Mouse (Mus musculus) gastrocnemius, postnatal 4 days (tissue): Measurements from ENCODE around the gene Gigyf2. TPM values are rescaled to one million over a fixed set of nuclear protein-coding genes. Genes with fewer than 3 reads are reported as not detected.
A peak's percentile ranks its signal among the peaks of the same experiment; 100 is the strongest.

Source experiments
- DNase-seq, 2 experiments: peaks; one replicate each; pipeline ENCODE4 v3.0.0; 2021 to 2022; ENCODE audit warnings: low spot score in 2 of 2, mixed read lengths in 2 of 2
- long read RNA-seq, 2 experiments: library from polyadenylated mRNA; stranded (forward); transcript quantifications; one replicate each; pipeline ENCODE4 v2.0.0; 2021
- total RNA-seq, 2 experiments: library from RNA; stranded (reverse); gene quantifications; 2 replicates each; pipeline ENCODE4 v1.2.3; 2021

The Gigyf2 gene
- 10 to 100 TPM; 55.5 to 69.3 TPM for total RNA-seq
- long read RNA-seq, experiment 1, partial matches to known transcripts: 2 of 7 reads
- long read RNA-seq, experiment 1, other reads (novel, unspliced or antisense): 0 of 7 reads
- long read RNA-seq, experiment 2, full-length matches to known transcripts: 2 of 10 reads
- long read RNA-seq, experiment 2, partial matches to known transcripts: 2 of 10 reads
- long read RNA-seq, experiment 2, other reads (novel, unspliced or antisense): 6 of 10 reads

- DNase-seq: peak; percentile 96
Measured at GRCm38 (mm10) chr1:87326742-87327163, at the start of gene Gigyf2. Gigyf2 (plus strand) TSS chr1:87326998.

GRCm38 (mm10) chr1:87280281-87280680, 46.5 kb upstream of the Gigyf2 start:
- DNase-seq: no peak

GRCm38 (mm10) chr1:87281599-87282412, 45.0 kb upstream of the Gigyf2 start:
- no peak for DNase-seq

- no peak for DNase-seq
Measured at GRCm38 (mm10) chr1:87282413-87282788, 44.4 kb upstream of the Gigyf2 start.

GRCm38 (mm10) chr1:87283410-87283960, 43.3 kb upstream of the Gigyf2 start:
- DNase-seq: no peak

- DNase-seq: no peak
Measured at GRCm38 (mm10) chr1:87287105-87287504, 39.7 kb upstream of the Gigyf2 start.

GRCm38 (mm10) chr1:87291416-87291815, 35.4 kb upstream of the Gigyf2 start:
- no peak for DNase-seq

GRCm38 (mm10) chr1:87292420-87293190, 34.2 kb upstream of the Gigyf2 start:
- DNase-seq: peak in 1 of 2 experiments; percentile 53

GRCm38 (mm10) chr1:87294063-87294710, 32.6 kb upstream of the Gigyf2 start:
- DNase-seq: no peak

GRCm38 (mm10) chr1:87294951-87295350, 31.8 kb upstream of the Gigyf2 start:
- DNase-seq: no peak

- DNase-seq: no peak
Measured at GRCm38 (mm10) chr1:87297346-87297925, 29.4 kb upstream of the Gigyf2 start.

GRCm38 (mm10) chr1:87300360-87301286, 26.2 kb upstream of the Gigyf2 start:
- no peak for DNase-seq

- no peak for DNase-seq
Measured at GRCm38 (mm10) chr1:87301971-87302370, 24.8 kb upstream of the Gigyf2 start.

GRCm38 (mm10) chr1:87308952-87309351, 17.8 kb upstream of the Gigyf2 start:
- DNase-seq: no peak

- no peak for DNase-seq
Measured at GRCm38 (mm10) chr1:87309621-87310020, 17.2 kb upstream of the Gigyf2 start.

- DNase-seq: no peak
Measured at GRCm38 (mm10) chr1:87312681-87313080, 14.1 kb upstream of the Gigyf2 start.

- DNase-seq: no peak
Measured at GRCm38 (mm10) chr1:87313116-87313515, 13.7 kb upstream of the Gigyf2 start.

GRCm38 (mm10) chr1:87313843-87314570, 12.8 kb upstream of the Gigyf2 start:
- DNase-seq: no peak

GRCm38 (mm10) chr1:87315431-87315830, 11.4 kb upstream of the Gigyf2 start:
- no peak for DNase-seq
